Comparison of ENCODE assay signal across 8 mouse cellular contexts in genomic region chr14:20081937-20082533, GRCm38 (mm10). TPM values are rescaled to one million over a fixed set of nuclear protein-coding genes. Genes with fewer than 3 reads are reported as not detected.
A peak's percentile ranks its signal among the peaks of the same experiment; 100 is the strongest.
DNase-seq lines count a peak whose midpoint lies in the region; ATAC-seq lines count a peak whose summit lies in the region.

No protein-coding gene starts in this region.

- 77% methylated on average over 5 of the region's 5 CpGs for WGBS in forebrain, embryonic 14.5 days
- 37% methylated on average over 5 of the region's 5 CpGs for WGBS in liver, embryonic 16.5 days (ENCODE audit: insufficient replicate concordance)

- H3K27me3 ChIP-seq in forebrain, embryonic 14.5 days (replicated peaks; ENCODE audit: control insufficient read depth, insufficient read depth, low read length), result no peaks in the 10 kb centered on the region
- H3K27me3 ChIP-seq in liver, embryonic 16.5 days (ENCODE audit: control insufficient read depth, insufficient read depth, low read depth, low read length), result no peaks in the 10 kb centered on the region

- peak; percentile 49 for DNase-seq in cerebellum, adult 9-10 months
- DNase-seq in cerebellum, postnatal 14 days, result no peak
- DNase-seq in 416B (ENCODE audit: low read depth) (peak; percentile 48), adipocyte (ENCODE audit: low spot score) (no peak)
- DNase-seq in forebrain, embryonic 14.5 days (ENCODE audit: low spot score), result no peak
- DNase-seq in urinary bladder, postnatal 10 days (ENCODE audit: low spot score), result no peak
- no peak for DNase-seq in natural killer cell, adult 2 months (ENCODE audit: low spot score in 2 of 2)

- H3K4me3 ChIP-seq in forebrain, embryonic 14.5 days (ENCODE audit: low read depth, low read length), result peak overlapping the region; percentile 58
- peak overlapping the region; percentile 68 for H3K4me3 ChIP-seq in liver, embryonic 16.5 days (ENCODE audit: low read depth, low read length)

- no peaks in the 10 kb centered on the region for H3K36me3 ChIP-seq in forebrain, embryonic 14.5 days (ENCODE audit: control insufficient read depth, insufficient read depth, low read length)
- H3K36me3 ChIP-seq in liver, embryonic 16.5 days (ENCODE audit: control insufficient read depth, insufficient read depth), result no peaks in the 10 kb centered on the region

- H3K27ac ChIP-seq in forebrain, embryonic 14.5 days (ENCODE audit: low read depth, low read length), result peak overlapping the region; percentile 95; the same call in 1 of the 2 replicates
- peak overlapping the region; percentile 90 for H3K27ac ChIP-seq in liver, embryonic 16.5 days (ENCODE audit: low read length)

- ATAC-seq in forebrain, embryonic 14.5 days, result no peak; the same call in 1 of the 2 replicates
- ATAC-seq in liver, embryonic 16.5 days (ENCODE audit: low read depth), result no peak

- H3K4me2 ChIP-seq in forebrain, embryonic 14.5 days (ENCODE audit: low read length), result peak overlapping the region; percentile 85
- peak overlapping the region; percentile 83 for H3K4me2 ChIP-seq in liver, embryonic 16.5 days (ENCODE audit: low read depth, low read length)

- H3K9ac ChIP-seq in forebrain, embryonic 14.5 days (ENCODE audit: low read length), result peak overlapping the region; percentile 84
- 0 out of 2 replicates have a peak overlapping the region, but pooled peaks have one; percentile 1 for H3K9ac ChIP-seq in liver, embryonic 16.5 days (ENCODE audit: low read depth, low read length)

- peaks cover 11% of the 10 kb centered on the region for H3K4me1 ChIP-seq in forebrain, embryonic 14.5 days (ENCODE audit: control insufficient read depth, insufficient read depth, low read length)
- peaks cover 20% of the 10 kb centered on the region for H3K4me1 ChIP-seq in liver, embryonic 16.5 days (ENCODE audit: control insufficient read depth, low read depth, low read length)

- no peaks in the 10 kb centered on the region for H3K9me3 ChIP-seq in forebrain, embryonic 14.5 days (replicated peaks; ENCODE audit: control insufficient read depth, low read length)
- H3K9me3 ChIP-seq in liver, embryonic 16.5 days (replicated peaks; ENCODE audit: control insufficient read depth, low read length), result no peaks in the 10 kb centered on the region

RNA-seq across cellular contexts. Expression of gene Saysd1, which starts 56.3 kb away (rescaled TPM):
- 18.4 and 19.3 TPM in 2 replicates for polyA plus RNA-seq in forebrain, embryonic 14.5 days (2014; fragmentation: Nextera tagmentation; extraction: Ambion mirVana)
- polyA plus RNA-seq in liver, embryonic 16.5 days (2015; fragmentation: Nextera tagmentation; extraction: Ambion mirVana), result 4.0 and 4.4 TPM in 2 replicates

Comparison
In these comparisons a context has a peak if more than half of its experiments do, and no peak if none do; other contexts are left out.
1. DNase-seq: peak in cerebellum, adult 9-10 months (single experiment) and 416B (single experiment); none in cerebellum, postnatal 14 days (0 of 2), forebrain, embryonic 14.5 days (single experiment), urinary bladder, postnatal 10 days (single experiment), natural killer cell, adult 2 months (0 of 2) and adipocyte (single experiment).